Mouse (Mus musculus) erythroid progenitor cell, adult 5-6 weeks (primary cell): Measurements from ENCODE around the gene Plcd3. TPM values are rescaled to one million over a fixed set of nuclear protein-coding genes. Genes with fewer than 3 reads are reported as not detected.
A peak's percentile ranks its signal among the peaks of the same experiment; 100 is the strongest.

Experiments used
- ATAC-seq: replicated peaks from 2 replicates; pipeline ENCODE4 v1.8.0; 2016; ENCODE audit warnings: moderate number of reproducible peaks, mild to moderate bottlenecking, moderate TSS enrichment, inconsistent platforms; ENCODE audit not compliant: poor library complexity, low FRiP score, severe bottlenecking
- total RNA-seq, 2 experiments: library from RNA; stranded (forward) in 1 of 2; stranded (reverse) in 1 of 2; fragments of 150-400 nt in 1 of 2; fragments of 186-747, 209-891 nt in 1 of 2; gene quantifications; 2 replicates each; pipeline versions ENCODE4 v1.2.3 to v1.2.4; 2015 to 2017; ENCODE audit warnings: low replicate concordance in 2 of 2

Plcd3 gene
- total RNA-seq, 2 experiments from 2014 or later = 3.1 TPM; not detected in 1

GRCm38 (mm10) chr11:103036881-103037465 lies 64.5 kb downstream of the Plcd3 start:
- ATAC-seq = no peak

- ATAC-seq = no peak
These were observed 66.5 kb downstream of the Plcd3 start for GRCm38 (mm10) chr11:103035007-103035406.

- ATAC-seq = no peak
These were observed 68.4 kb downstream of the Plcd3 start for GRCm38 (mm10) chr11:103033030-103033429.

- ATAC-seq = peak; percentile 94
These were observed 73.1 kb downstream of the Plcd3 start, which contains the start of the genes Nmt1 and Dcakd for GRCm38 (mm10) chr11:103028176-103028891. Nmt1 (plus strand) TSS chr11:103028190. Dcakd (minus strand) TSS chr11:103028333.

GRCm38 (mm10) chr11:103027570-103028175 lies 73.8 kb downstream of the Plcd3 start:
- ATAC-seq = peak; percentile 22; the same call in 1 of the 2 replicates

GRCm38 (mm10) chr11:103026901-103027300 lies 74.6 kb downstream of the Plcd3 start:
- no peak for ATAC-seq

- ATAC-seq = no peak
These were observed 77.5 kb downstream of the Plcd3 start for GRCm38 (mm10) chr11:103023974-103024373.

- ATAC-seq = no peak
These were observed 80.6 kb downstream of the Plcd3 start for GRCm38 (mm10) chr11:103020713-103021335.

Other genes starting within 250 kb of the Plcd3 start
- gene Eftud2, start 220.7 kb downstream of the Plcd3 start, total RNA-seq (2015; ENCODE audit: low replicate concordance) = 93.7 and 136 TPM in 2 replicates
- 89.9 and 133 TPM in 2 replicates for gene Eftud2, start 220.7 kb downstream of the Plcd3 start, total RNA-seq (2017; ENCODE audit: low replicate concordance)
- gene Ccdc103, start 220.5 kb downstream of the Plcd3 start, total RNA-seq (2015; ENCODE audit: low replicate concordance) = not detected in 2 replicates
- gene Ccdc103, start 220.5 kb downstream of the Plcd3 start, total RNA-seq (2017; ENCODE audit: low replicate concordance) = 1.3 TPM in 1 of 2 replicates, not detected in the other
- not detected in 2 replicates for gene Fam187a, start 216.5 kb downstream of the Plcd3 start, total RNA-seq (2015; ENCODE audit: low replicate concordance)
- gene Fam187a, start 216.5 kb downstream of the Plcd3 start, total RNA-seq (2017; ENCODE audit: low replicate concordance) = not detected in 2 replicates
- gene Gfap, start 200.7 kb downstream of the Plcd3 start, total RNA-seq (2015; ENCODE audit: low replicate concordance) = 31.0 and 38.9 TPM in 2 replicates
- 56.2 and 59.8 TPM in 2 replicates for gene Gfap, start 200.7 kb downstream of the Plcd3 start, total RNA-seq (2017; ENCODE audit: low replicate concordance)
- 174 and 202 TPM in 2 replicates for gene Kif18b, start 176.5 kb downstream of the Plcd3 start, total RNA-seq (2015; ENCODE audit: low replicate concordance)
- 136 and 165 TPM in 2 replicates for gene Kif18b, start 176.5 kb downstream of the Plcd3 start, total RNA-seq (2017; ENCODE audit: low replicate concordance)
- gene C1ql1, start 155.0 kb downstream of the Plcd3 start, total RNA-seq (2015; ENCODE audit: low replicate concordance) = not detected in 2 replicates
- gene C1ql1, start 155.0 kb downstream of the Plcd3 start, total RNA-seq (2017; ENCODE audit: low replicate concordance) = not detected in 2 replicates
- gene Nmt1, start 73.5 kb downstream of the Plcd3 start, total RNA-seq (2015; ENCODE audit: low replicate concordance) = 25.2 and 31.0 TPM in 2 replicates
- 27.1 and 35.8 TPM in 2 replicates for gene Nmt1, start 73.5 kb downstream of the Plcd3 start, total RNA-seq (2017; ENCODE audit: low replicate concordance)
- gene Dcakd, start 73.3 kb downstream of the Plcd3 start, total RNA-seq (2015; ENCODE audit: low replicate concordance) = 6.8 and 13.4 TPM in 2 replicates
- gene Dcakd, start 73.3 kb downstream of the Plcd3 start, total RNA-seq (2017; ENCODE audit: low replicate concordance) = 4.4 and 10.7 TPM in 2 replicates
- 13.4 and 21.6 TPM in 2 replicates for gene Acbd4, start within 50 bp of the Plcd3 start, total RNA-seq (2015; ENCODE audit: low replicate concordance)
- 25.6 and 60.5 TPM in 2 replicates for gene Acbd4, start within 50 bp of the Plcd3 start, total RNA-seq (2017; ENCODE audit: low replicate concordance)
- 7.5 and 14.1 TPM in 2 replicates for gene Hexim1, start 14.6 kb upstream of the Plcd3 start, total RNA-seq (2015; ENCODE audit: low replicate concordance)
- gene Hexim1, start 14.6 kb upstream of the Plcd3 start, total RNA-seq (2017; ENCODE audit: low replicate concordance) = 20.8 and 26.7 TPM in 2 replicates
- gene Hexim2, start 30.8 kb upstream of the Plcd3 start, total RNA-seq (2015; ENCODE audit: low replicate concordance) = 1.8 and 3.8 TPM in 2 replicates
- 5.9 and 13.0 TPM in 2 replicates for gene Hexim2, start 30.8 kb upstream of the Plcd3 start, total RNA-seq (2017; ENCODE audit: low replicate concordance)
- 33.2 and 49.9 TPM in 2 replicates for gene Fmnl1, start 69.4 kb upstream of the Plcd3 start, total RNA-seq (2015; ENCODE audit: low replicate concordance)
- 9.2 and 22.3 TPM in 2 replicates for gene Fmnl1, start 69.4 kb upstream of the Plcd3 start, total RNA-seq (2017; ENCODE audit: low replicate concordance)
- gene 1700023F06Rik, start 106.9 kb upstream of the Plcd3 start, total RNA-seq (2015; ENCODE audit: low replicate concordance) = 6.3 TPM in 1 of 2 replicates, not detected in the other
- gene 1700023F06Rik, start 106.9 kb upstream of the Plcd3 start, total RNA-seq (2017; ENCODE audit: low replicate concordance) = not detected in 2 replicates
- not detected in 2 replicates for gene Spata32, start 116.8 kb upstream of the Plcd3 start, total RNA-seq (2015; ENCODE audit: low replicate concordance)
- not detected in 2 replicates for gene Spata32, start 116.8 kb upstream of the Plcd3 start, total RNA-seq (2017; ENCODE audit: low replicate concordance)
- 2.9 and 3.8 TPM in 2 replicates for gene Map3k14, start 165.8 kb upstream of the Plcd3 start, total RNA-seq (2015; ENCODE audit: low replicate concordance)
- gene Map3k14, start 165.8 kb upstream of the Plcd3 start, total RNA-seq (2017; ENCODE audit: low replicate concordance) = 0.51 and 3.8 TPM in 2 replicates